Mouse (Mus musculus) 3134 (cell line): ENCODE measurements around the gene Sp2.
A peak's percentile ranks its signal among the peaks of the same experiment; 100 is the strongest.

ENCODE experiments used
- DNase-seq: peaks from one replicate; pipeline ENCODE4 v3.0.0-alpha.2; 2011; ENCODE audit warnings: low spot score; ENCODE audit not compliant: insufficient read length; ENCODE audit errors: extremely low read depth

Gene Sp2

GRCm38 (mm10) chr11:96995836-96996772 lies 13.3 kb upstream of the Sp2 start:
- no peak for DNase-seq

- DNase-seq: peak; percentile 78
These were observed 12.3 kb upstream of the Sp2 start for GRCm38 (mm10) chr11:96995031-96995430.

- no peak for DNase-seq
These were observed 10.1 kb upstream of the Sp2 start for GRCm38 (mm10) chr11:96992722-96993311.

- no peak for DNase-seq
These were observed 8.7 kb upstream of the Sp2 start for GRCm38 (mm10) chr11:96991501-96991900.

GRCm38 (mm10) chr11:96987873-96988655 lies 5.3 kb upstream of the Sp2 start:
- peak; percentile 72 for DNase-seq

GRCm38 (mm10) chr11:96986463-96986862 lies 3.7 kb upstream of the Sp2 start:
- no peak for DNase-seq

- no peak for DNase-seq
These were observed 2.1 kb upstream of the Sp2 start for GRCm38 (mm10) chr11:96984903-96985302.

GRCm38 (mm10) chr11:96982355-96982754 lies 404 bp downstream of the Sp2 start:
- DNase-seq: peak; percentile 70

GRCm38 (mm10) chr11:96981461-96981860 lies 1.3 kb downstream of the Sp2 start:
- no peak for DNase-seq

GRCm38 (mm10) chr11:96980021-96980420 lies 2.7 kb downstream of the Sp2 start:
- DNase-seq: no peak

- no peak for DNase-seq
These were observed 3.4 kb downstream of the Sp2 start for GRCm38 (mm10) chr11:96979329-96979728.

- DNase-seq: no peak
These were observed 4.1 kb downstream of the Sp2 start for GRCm38 (mm10) chr11:96978401-96979246.

GRCm38 (mm10) chr11:96977606-96978400 lies 5.0 kb downstream of the Sp2 start:
- peak; percentile 97 for DNase-seq

- DNase-seq: peak; percentile 91
These were observed 5.7 kb downstream of the Sp2 start for GRCm38 (mm10) chr11:96976911-96977591.

GRCm38 (mm10) chr11:96976379-96976687 lies 6.4 kb downstream of the Sp2 start:
- no peak for DNase-seq

GRCm38 (mm10) chr11:96975511-96976378 lies 7.0 kb downstream of the Sp2 start:
- peak; percentile 57 for DNase-seq

- no peak for DNase-seq
These were observed 7.9 kb downstream of the Sp2 start for GRCm38 (mm10) chr11:96974813-96975212.

- no peak for DNase-seq
These were observed 9.3 kb downstream of the Sp2 start for GRCm38 (mm10) chr11:96973426-96973964.
